Mouse (Mus musculus) liver, embryonic 12.5 days (tissue): ENCODE measurements around the gene Akr1b10. TPM values are rescaled to one million over a fixed set of nuclear protein-coding genes. Genes with fewer than 3 reads are reported as not detected.
"Not testable (repeated sequence)": the region's sequence is repeated elsewhere in the genome, so short reads cannot be mapped to it uniquely, and the experiment has no call there.

ENCODE experiments used
- ATAC-seq: fragments of 200-750 bp; cut with Nextera tagmentation; 2 replicates; pipeline ENCODE4 v1.8.0; 2017; ENCODE audit warnings: moderate number of reproducible peaks, mild to moderate bottlenecking, moderate library complexity
- H3K27ac ChIP-seq: fragments of 300-500 bp; sonication (generic); 2 replicates; pipeline ENCODE4 v1.5.1; 2016; ENCODE audit warnings: mild to moderate bottlenecking
- H3K27me3 ChIP-seq: fragments of 300-500 bp; sonication (generic); replicated peaks from 2 replicates; pipeline ENCODE4 v1.6.1; 2016; ENCODE audit warnings: mild to moderate bottlenecking, moderate library complexity
- H3K36me3 ChIP-seq: fragments of 300-500 bp; sonication (generic); 2 replicates; pipeline ENCODE4 v1.6.1; 2016; ENCODE audit warnings: mild to moderate bottlenecking, moderate library complexity
- H3K4me1 ChIP-seq: fragments of 300-500 bp; sonication (generic); 2 replicates; pipeline ENCODE4 v1.6.1; 2016
- H3K4me2 ChIP-seq: fragments of 300-500 bp; sonication (generic); 2 replicates; pipeline ENCODE4 v1.6.1; 2016; ENCODE audit warnings: mild to moderate bottlenecking, moderate library complexity
- H3K4me3 ChIP-seq: fragments of 300-500 bp; sonication (generic); 2 replicates; pipeline ENCODE4 v1.5.1; 2016; ENCODE audit warnings: mild to moderate bottlenecking, moderate library complexity
- H3K9ac ChIP-seq: fragments of 300-500 bp; sonication (generic); 2 replicates; pipeline ENCODE4 v1.6.1; 2016; ENCODE audit warnings: mild to moderate bottlenecking, moderate library complexity
- H3K9me3 ChIP-seq: fragments of 300-500 bp; sonication (generic); replicated peaks from 2 replicates; pipeline ENCODE4 v1.6.1; 2016; ENCODE audit warnings: mild to moderate bottlenecking, moderate library complexity
- WGBS: fragments of 180-500 bp; shearing (Covaris S2); methylation state at CpG from one replicate; pipeline ENCODE4 v1.1.7; 2016; ENCODE audit not compliant: insufficient replicate concordance; 5-methylcytosine and 5-hydroxymethylcytosine counted together
- polyA plus RNA-seq: library from polyadenylated mRNA; unstranded; fragments of >200 nt; fragmentation: Nextera tagmentation; extraction: Ambion mirVana; gene quantifications from 2 replicates; pipeline ENCODE4 v1.2.1, GENCODE M21; 2016

The Akr1b10 gene
- polyA plus RNA-seq, result 8.9 and 9.3 TPM in 2 replicates

GRCm38 (mm10) chr6:34384110-34384661 is at the start of gene Akr1b10:
Akr1b10 (plus strand) TSS chr6:34384218.
- no peaks in the 10 kb centered on the region for H3K27me3 ChIP-seq
- WGBS, result under 1% methylated on average over 17 of the region's 17 CpGs
- peak; percentile 78 for ATAC-seq
- H3K27ac ChIP-seq, result 0 out of 2 replicates have a peak within 1 kb of the TSS, but pooled peaks have one; percentile 4
- peaks cover 15% of the 10 kb centered on the region for H3K36me3 ChIP-seq
- peak within 1 kb of the TSS; percentile 91 for H3K4me2 ChIP-seq
- H3K9ac ChIP-seq, result peak within 1 kb of the TSS; percentile 66
- peaks cover 24% of the 10 kb centered on the region for H3K4me1 ChIP-seq
- H3K9me3 ChIP-seq, result no peaks in the 10 kb centered on the region
- peak within 1 kb of the TSS; percentile 67 for H3K4me3 ChIP-seq

DNA sequence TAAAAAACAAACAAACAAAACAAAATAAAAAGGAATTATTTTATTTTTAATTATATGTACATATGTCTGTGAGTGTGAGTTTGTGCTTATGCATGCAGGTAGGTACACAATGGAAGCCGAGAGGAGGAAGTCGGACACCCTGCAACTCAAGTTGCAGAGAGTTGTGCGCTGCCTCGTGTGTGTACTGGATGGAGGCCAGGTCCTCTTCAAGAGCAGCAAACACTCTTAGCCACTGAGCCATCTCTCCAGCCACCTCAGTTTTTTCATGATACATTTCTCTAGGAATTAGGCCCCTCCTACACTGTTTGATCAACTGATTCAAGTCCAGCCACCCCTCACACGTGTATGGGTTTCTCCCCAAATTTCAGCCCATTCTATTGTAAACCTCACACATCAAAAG is 49.3 kb upstream of the Akr1b10 start:
- Histone ChIP-seq H3K27me3 (no peaks in the 10 kb centered on the region), H3K9ac (no peak overlapping the region), H3K4me1 (no peaks in the 10 kb centered on the region), H3K27ac (no peak overlapping the region), H3K4me3 (no peak overlapping the region), H3K9me3 (no peaks in the 10 kb centered on the region), H3K36me3 (no peaks in the 10 kb centered on the region), H3K4me2 (no peak overlapping the region)
- ATAC-seq, result no peak
- 63% methylated on average over 5 of the region's 5 CpGs for WGBS

DNA sequence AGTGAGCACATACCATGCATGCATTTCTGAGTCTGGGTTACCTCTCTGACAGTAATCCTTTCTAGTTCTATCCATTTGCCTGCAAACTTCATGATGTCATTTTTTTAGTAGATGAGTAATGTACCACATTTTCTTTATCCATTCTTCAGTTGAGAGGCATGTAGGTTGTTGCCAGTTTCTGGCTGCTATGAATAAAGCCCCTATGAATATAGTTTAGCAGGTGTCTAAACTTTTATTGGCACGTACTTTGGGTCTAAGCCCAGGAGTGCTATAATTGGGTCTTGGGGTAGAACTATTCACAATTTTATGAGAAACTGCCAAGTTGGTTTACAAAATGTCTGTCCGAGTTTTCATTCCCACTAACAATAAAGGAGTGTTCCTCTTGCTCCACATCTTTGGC is 46.2 kb upstream of the Akr1b10 start:
- no peak overlapping the region for H3K27ac ChIP-seq
- H3K36me3 ChIP-seq, result no peaks in the 10 kb centered on the region
- no peaks in the 10 kb centered on the region for H3K27me3 ChIP-seq
- no peak overlapping the region for H3K4me3 ChIP-seq
- no peak overlapping the region for H3K4me2 ChIP-seq
- H3K4me1 ChIP-seq, result no peaks in the 10 kb centered on the region
- no peak overlapping the region for H3K9ac ChIP-seq
- H3K9me3 ChIP-seq, result no peaks in the 10 kb centered on the region
- no peak for ATAC-seq
- 56% methylated on average over 2 of the region's 2 CpGs for WGBS

DNA sequence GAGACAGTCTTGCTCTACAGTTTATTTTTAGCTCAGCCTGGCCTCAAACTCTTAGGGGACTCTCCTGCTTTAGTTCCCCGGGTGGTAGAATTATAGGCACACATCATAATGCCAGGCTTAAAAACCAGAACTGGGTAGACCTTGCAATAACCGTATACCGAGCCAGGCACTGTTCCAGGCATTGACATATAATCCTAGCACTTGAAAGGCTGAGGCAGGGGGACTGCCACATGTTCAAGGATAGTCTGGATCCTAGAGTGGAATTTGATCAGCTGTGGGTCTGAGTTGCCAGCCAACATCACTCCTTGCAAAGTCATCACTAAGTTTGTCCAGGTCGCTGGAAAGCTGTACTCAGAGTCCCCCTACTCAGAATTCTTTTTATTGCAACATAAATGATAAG is 42.0 kb upstream of the Akr1b10 start:
- Histone ChIP-seq H3K4me2 (no peak overlapping the region), H3K27me3 (0 out of 2 replicates have a peak, but pooled peaks cover 9% of the 10 kb centered on the region), H3K27ac (no peak overlapping the region), H3K9me3 (no peaks in the 10 kb centered on the region), H3K4me1 (no peaks in the 10 kb centered on the region), H3K9ac (no peak overlapping the region), H3K36me3 (no peaks in the 10 kb centered on the region), H3K4me3 (no peak overlapping the region)
- no peak for ATAC-seq
- WGBS, result 78% methylated on average over 4 of the region's 4 CpGs

DNA sequence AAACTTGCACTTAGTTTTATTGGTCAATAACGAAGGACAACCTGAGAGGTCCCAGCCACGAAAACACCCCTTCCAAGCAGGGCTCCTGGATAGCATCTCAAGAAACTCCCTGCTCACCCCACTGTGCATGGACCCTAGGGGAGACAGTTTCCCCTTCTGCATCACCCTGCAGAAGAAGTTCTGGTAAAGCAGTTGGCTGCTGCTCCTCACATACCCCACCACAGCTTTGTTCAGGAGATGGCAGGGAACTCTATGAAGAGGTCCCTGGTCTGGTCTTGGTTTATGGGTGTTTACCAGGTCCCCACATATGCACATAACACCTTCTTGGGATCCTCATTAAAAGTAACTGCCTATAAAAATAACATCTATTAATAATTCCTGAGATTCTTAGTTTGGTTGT is 41.5 kb upstream of the Akr1b10 start:
- no peak for ATAC-seq
- Histone ChIP-seq H3K9ac (no peak overlapping the region), H3K27ac (no peak overlapping the region), H3K27me3 (0 out of 2 replicates have a peak, but pooled peaks cover 9% of the 10 kb centered on the region), H3K9me3 (no peaks in the 10 kb centered on the region), H3K4me1 (no peaks in the 10 kb centered on the region), H3K4me2 (no peak overlapping the region), H3K36me3 (no peaks in the 10 kb centered on the region), H3K4me3 (no peak overlapping the region)
- 69% methylated on average over 2 of the region's 2 CpGs for WGBS

GRCm38 (mm10) chr6:34343426-34343825 is 40.6 kb upstream of the Akr1b10 start:
- WGBS, result 71% methylated on average over 6 of the region's 6 CpGs
- Histone ChIP-seq H3K9me3 (no peaks in the 10 kb centered on the region), H3K36me3 (no peaks in the 10 kb centered on the region), H3K4me2 (no peak overlapping the region), H3K27me3 (0 out of 2 replicates have a peak, but pooled peaks cover 9% of the 10 kb centered on the region), H3K27ac (no peak overlapping the region), H3K9ac (no peak overlapping the region), H3K4me3 (no peak overlapping the region), H3K4me1 (no peaks in the 10 kb centered on the region)
- no peak for ATAC-seq

DNA sequence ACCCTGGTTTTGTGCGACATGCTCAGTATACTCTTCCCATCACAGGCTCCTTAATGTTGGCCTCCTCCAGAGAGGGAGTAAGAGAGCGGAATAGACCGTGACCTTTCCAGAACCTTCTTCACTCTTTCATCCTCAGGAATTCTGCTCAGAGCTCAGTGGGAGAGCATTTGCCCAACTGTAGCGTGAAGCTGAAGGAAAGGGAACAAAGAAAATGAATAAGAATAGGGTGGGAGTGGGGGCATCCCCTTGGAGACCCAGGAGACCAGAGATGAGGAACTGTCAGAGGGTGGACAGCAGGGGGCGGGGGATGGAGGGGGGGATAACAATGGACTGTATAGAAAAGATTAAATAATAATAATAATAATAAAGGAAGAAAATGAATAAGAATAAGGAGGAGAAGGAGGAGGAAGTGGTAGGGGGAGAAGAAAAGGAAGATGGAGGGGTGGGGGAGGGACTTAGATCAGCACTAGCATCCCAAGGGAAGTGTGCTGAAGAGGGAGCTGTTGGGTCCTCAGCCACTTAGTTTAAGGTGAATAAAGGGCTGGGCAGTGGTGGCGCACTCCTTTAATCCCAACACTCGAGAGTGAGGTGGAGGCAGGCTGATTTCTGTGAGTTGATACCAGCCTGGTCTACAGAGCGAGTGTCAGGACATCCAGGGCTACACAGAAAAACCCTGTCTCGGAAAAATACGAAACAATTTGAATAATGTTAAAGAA is 39.7 kb upstream of the Akr1b10 start:
- Histone ChIP-seq H3K27me3 (0 out of 2 replicates have a peak, but pooled peaks cover 9% of the 10 kb centered on the region), H3K36me3 (no peaks in the 10 kb centered on the region), H3K4me1 (no peaks in the 10 kb centered on the region), H3K9ac (no peak overlapping the region), H3K27ac (no peak overlapping the region), H3K4me2 (no peak overlapping the region), H3K4me3 (no peak overlapping the region), H3K9me3 (no peaks in the 10 kb centered on the region)
- WGBS, result 48% methylated on average over 10 of the region's 10 CpGs
- ATAC-seq, result no peak

DNA sequence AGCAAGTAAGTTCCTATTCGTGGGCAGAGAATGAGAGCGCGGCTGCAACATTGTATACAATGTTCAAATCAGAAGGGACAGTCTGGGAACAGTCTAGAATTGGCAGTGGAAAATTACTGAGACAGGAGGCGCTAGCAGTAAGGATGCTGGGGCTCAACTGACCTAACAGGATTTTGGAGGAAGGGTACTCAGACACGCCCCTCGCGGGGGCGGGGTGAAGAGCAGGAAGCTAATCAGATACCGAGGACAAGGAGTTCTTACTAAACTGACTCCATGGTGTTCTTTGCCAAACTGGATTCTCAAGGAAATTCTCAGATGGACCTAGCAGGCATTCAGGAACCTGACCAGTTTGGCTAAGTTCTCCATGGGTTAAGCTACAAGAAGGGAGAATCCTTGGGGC is 39.1 kb upstream of the Akr1b10 start:
- H3K9me3 ChIP-seq, result no peaks in the 10 kb centered on the region
- 18% methylated on average over 9 of the region's 9 CpGs for WGBS

DNA sequence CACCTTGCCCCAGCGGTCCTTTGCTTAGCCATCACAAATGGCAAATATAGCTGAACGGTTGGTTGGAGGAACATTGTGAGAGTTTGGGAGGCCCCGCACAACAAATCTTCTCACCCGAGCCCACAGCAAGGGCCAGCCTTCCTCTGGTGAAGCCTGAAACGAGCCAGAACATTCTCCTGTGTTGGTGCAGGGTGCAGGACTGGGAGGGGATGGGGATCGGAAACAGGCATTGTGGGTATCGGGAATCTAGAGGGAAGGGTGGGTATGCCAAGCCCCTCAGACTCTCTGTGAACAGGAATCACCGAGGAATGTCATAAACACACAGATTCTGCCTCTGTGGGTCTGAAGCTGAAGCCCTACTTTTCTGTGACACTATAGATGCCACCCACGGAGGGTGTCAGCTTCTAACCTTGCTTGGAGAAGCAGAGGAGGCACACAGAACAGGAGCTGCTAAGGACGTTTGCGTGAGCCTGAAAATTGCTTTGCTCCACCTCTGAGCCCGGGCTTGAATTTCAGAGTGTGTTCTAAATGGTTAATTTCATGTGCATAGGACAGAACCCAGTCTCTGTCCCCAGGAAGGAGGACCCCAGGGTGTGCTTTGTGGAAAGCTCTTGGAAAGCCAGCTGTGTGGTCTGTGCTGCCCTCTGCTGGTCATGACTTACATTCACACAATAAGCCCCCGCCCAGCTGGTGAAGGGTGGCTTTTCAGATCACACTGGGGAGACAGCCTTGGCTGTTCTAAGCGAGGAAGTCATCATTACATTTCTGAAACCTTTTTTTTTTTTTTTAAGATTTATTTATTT is 37.7 kb upstream of the Akr1b10 start:
- Histone ChIP-seq H3K4me1 (no peaks in the 10 kb centered on the region), H3K4me3 (no peak overlapping the region), H3K4me2 (no peak overlapping the region), H3K9ac (no peak overlapping the region), H3K27me3 (0 out of 2 replicates have a peak, but pooled peaks cover 9% of the 10 kb centered on the region), H3K9me3 (no peaks in the 10 kb centered on the region), H3K27ac (no peak overlapping the region), H3K36me3 (no peaks in the 10 kb centered on the region)
- ATAC-seq, result no peak
- WGBS, result 45% methylated on average over 14 of the region's 14 CpGs

More for the DNA sequence above, 39.1 kb upstream of the Akr1b10 start:
- H3K36me3 ChIP-seq, result no peaks in the 10 kb centered on the region
- H3K27ac ChIP-seq, result no peak overlapping the region
- no peak overlapping the region for H3K4me2 ChIP-seq
- no peak overlapping the region for H3K4me3 ChIP-seq
- no peak overlapping the region for H3K9ac ChIP-seq
- H3K4me1 ChIP-seq, result no peaks in the 10 kb centered on the region
- ATAC-seq, result no peak
- H3K27me3 ChIP-seq, result 0 out of 2 replicates have a peak, but pooled peaks cover 9% of the 10 kb centered on the region

GRCm38 (mm10) chr6:34350037-34350699 is 33.9 kb upstream of the Akr1b10 start:
- peaks cover 13% of the 10 kb centered on the region for H3K4me1 ChIP-seq
- H3K4me3 ChIP-seq, result no peak overlapping the region
- no peaks in the 10 kb centered on the region for H3K36me3 ChIP-seq
- no peak overlapping the region for H3K27ac ChIP-seq
- WGBS, result 68% methylated on average over 12 of the region's 12 CpGs
- H3K9me3 ChIP-seq, result no peaks in the 10 kb centered on the region
- H3K9ac ChIP-seq, result no peak overlapping the region
- H3K27me3 ChIP-seq, result 0 out of 2 replicates have a peak, but pooled peaks cover 3% of the 10 kb centered on the region
- no peak overlapping the region for H3K4me2 ChIP-seq
- no peak for ATAC-seq

GRCm38 (mm10) chr6:34351481-34351880 is 32.5 kb upstream of the Akr1b10 start:
- H3K4me3 ChIP-seq, H3K9me3 ChIP-seq, ATAC-seq, H3K36me3 ChIP-seq, H3K27me3 ChIP-seq, H3K9ac ChIP-seq, H3K4me2 ChIP-seq, H3K27ac ChIP-seq: not testable (repeated sequence)
- H3K4me1 ChIP-seq, result peaks cover 16% of the 10 kb centered on the region
- WGBS, result 38% methylated on average over 10 of the region's 10 CpGs
